Mouse (Mus musculus) telencephalon, adult 2 months (tissue): ENCODE measurements at regions not wholly inside any gene's neighbourhood (a gene's known extent, or its start where the extent isn't known, plus 50 kb on each side); places are given as distances from the start of the nearest gene placed in this dataset.

Experiments used
- DNase-seq: peaks from one replicate; pipeline ENCODE4 v3.0.0-alpha.2; 2011; ENCODE audit warnings: low read depth, low spot score

DNA sequence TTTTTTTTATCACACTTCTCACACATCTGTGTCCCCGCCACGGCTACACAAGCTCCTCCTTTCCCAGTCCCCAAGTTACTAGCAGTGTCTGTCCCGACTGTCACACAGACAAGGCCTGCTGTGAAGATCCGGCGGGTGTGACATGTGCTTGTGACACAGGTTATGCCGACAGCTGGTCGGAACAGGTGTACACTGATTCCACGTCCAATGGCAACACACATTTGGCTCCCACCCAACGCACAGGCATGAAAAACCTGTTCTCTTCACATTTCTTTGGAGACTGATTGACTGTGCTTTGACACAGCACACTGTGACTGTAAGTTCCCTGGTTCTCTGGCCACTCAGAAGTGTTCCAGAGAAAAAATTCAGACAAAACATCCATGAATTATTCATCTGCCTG is 281.4 kb downstream of the En1 start:
- no peak for DNase-seq

DNA sequence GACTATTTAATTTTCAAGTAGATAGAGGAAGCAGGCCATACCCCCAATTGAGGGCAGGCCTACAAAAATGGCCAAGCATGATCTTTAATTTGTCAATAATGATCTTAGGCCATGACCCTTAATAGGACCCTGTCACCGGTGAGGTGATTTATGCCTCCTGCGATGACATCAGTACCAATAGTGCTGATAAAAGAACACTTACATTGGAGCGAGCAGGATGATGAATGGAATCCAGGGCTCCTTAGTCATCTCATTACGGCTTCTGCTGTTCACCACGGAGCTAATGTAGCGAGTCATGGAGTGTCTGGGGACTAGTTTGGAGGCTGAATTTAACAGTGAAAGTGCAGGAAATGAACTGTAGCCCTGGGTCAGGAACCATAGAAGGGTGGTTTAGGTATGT is 308.6 kb downstream of the En1 start:
- DNase-seq, result no peak

DNA sequence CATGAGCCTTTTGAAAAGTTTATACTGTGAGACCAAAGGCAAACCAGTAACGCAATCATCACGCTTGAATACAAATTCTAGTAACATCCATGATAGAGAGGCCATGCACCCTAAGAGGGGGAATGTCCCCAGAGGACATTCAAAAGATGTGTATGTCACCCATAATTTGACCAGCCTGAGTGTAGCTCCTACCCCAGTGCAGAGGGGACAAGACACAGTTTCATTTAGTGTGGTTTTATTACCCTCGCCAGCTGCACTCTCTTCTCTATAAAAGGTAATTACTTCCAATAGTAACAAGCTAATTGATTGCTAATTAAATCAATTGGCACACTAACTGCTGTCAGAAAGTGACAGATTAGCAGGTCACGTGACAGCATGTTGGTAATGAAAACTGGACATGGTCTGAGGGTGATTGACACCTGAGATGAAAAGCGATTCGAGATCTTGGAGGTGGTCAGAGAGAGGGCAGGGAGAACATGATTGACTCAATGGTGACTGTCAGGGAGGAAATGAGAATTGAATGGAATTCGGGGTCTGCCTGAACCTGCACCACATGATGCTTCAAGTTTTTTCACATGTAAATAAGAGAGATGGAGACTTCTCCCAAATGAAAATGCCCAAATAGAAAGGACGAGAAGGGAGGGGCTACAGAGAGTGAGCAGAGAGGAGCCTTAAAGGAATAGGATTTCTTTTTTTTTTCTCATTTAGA is 309.9 kb downstream of the En1 start:
- no peak for DNase-seq

DNA sequence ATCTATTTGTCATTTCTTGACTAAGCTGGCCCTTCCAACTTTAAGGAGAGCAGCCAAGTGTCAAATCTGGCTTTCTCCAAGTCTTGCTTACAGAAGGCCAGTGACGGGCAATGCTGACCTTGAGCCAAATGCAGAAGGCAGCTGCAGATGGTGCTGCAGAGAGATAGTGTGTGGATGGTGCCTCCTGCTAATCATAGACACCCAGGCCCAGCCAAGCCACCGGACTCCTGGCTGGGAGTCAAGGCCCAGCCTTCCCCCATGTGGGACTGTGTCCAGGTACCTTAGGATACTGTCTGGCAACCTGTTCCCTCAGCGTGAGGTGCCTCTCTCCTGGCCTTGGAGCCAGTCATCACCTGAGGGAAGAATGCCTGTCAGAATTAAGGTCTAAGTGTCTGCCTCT is 319.3 kb downstream of the En1 start:
- no peak for DNase-seq

GRCm38 (mm10) chr1:120925271-120925670 is 323.1 kb downstream of the En1 start:
- no peak for DNase-seq

DNA sequence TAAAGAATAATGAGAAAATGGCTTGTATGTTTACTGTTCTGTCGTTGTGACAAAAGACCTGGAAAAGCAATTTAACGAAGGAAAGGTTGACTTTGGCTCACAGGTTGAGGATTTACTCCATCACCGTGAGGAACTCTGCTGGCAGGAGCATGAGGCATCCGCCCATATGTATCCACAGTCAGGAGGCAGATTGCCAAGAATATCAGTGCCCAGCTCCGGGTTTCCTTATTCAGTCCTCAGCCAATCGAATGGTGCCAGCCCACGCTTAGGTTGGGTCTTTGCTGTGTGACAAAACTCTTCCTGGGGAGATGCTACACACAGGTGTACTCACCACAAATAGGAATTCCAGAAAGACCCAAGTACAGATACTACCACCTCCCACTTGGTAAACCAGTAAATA is 327.9 kb downstream of the En1 start:
- no peak for DNase-seq

DNA sequence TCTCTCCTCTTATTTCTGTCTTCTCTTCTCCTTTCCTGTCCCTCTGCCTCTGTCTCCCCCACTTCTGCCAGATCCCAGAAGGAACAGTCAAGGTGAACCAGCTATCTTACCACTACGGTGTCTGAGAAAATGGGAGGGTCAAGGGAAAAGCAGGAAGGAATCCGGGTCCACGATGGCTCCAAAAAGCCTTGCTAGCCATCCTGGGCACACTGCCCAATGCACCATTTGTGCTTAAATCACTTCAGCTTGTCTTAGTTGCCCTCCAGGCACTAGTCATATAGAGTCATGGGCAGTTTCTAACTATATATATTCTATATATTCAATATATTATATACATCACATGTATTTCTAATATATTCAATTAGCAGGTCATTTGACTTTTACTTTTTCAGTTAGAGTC is 333.1 kb downstream of the En1 start:
- DNase-seq, result no peak

- no peak for DNase-seq
Observed at GRCm38 (mm10) chr1:120943711-120944110, 341.5 kb downstream of the En1 start.

DNA sequence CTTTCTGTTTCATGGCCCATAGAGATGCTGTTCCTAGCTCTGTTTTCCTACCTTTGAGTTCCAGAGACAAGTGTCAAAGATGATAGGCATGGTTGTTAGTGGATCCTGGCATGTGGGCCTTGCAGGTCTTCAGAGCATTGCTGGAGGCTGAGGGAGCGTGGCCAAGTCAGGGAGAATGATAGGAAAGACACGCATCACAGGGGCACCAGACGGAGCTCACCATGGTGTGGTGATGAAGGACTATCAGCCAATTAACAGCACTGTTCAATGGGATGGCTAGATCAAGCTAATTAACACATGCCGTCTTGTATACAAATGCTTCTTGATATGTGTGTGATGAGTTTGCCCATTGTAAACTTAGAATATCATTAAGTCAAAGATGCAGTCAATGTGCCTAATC is 344.1 kb downstream of the En1 start:
- DNase-seq, result no peak

DNA sequence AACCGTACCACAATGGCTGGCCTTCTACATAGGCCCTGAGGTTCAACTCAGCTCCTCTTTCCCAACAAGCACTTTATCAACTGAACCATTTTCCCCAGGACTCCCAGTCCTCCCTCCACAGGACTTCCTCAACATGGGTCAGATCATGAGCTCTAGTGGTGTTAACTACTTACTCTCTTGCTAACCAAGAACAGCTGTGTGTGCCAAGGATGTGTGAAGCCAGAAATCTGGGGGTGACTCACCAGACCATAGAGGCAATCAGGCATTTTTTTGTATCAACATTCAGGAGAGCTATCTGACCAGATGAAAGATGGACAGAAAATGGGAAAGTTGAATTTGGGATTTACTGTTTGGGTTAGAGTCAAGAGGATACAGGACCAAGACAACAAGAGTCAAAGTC is 359.0 kb downstream of the En1 start:
- no peak for DNase-seq

DNA sequence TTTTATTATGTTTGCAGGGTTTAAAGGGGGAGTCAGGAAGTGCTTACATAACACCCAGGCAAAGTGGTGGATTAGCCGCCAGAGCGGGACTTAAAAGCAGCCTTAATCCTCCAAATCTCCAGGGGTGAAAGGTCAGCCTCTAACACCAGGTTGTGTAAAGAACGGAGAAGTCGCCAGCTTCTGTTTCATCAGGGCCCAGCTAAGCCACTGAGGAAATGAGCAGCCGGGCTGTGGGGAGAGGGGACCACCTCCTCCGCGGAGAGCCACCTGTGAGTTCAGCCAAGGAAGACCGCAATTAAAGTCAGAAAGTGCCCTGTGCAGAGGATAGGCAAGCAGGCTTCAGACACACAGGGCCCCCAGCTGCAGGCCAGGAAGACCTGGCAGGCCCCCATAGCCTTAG is 359.8 kb downstream of the En1 start:
- DNase-seq, result no peak

DNA sequence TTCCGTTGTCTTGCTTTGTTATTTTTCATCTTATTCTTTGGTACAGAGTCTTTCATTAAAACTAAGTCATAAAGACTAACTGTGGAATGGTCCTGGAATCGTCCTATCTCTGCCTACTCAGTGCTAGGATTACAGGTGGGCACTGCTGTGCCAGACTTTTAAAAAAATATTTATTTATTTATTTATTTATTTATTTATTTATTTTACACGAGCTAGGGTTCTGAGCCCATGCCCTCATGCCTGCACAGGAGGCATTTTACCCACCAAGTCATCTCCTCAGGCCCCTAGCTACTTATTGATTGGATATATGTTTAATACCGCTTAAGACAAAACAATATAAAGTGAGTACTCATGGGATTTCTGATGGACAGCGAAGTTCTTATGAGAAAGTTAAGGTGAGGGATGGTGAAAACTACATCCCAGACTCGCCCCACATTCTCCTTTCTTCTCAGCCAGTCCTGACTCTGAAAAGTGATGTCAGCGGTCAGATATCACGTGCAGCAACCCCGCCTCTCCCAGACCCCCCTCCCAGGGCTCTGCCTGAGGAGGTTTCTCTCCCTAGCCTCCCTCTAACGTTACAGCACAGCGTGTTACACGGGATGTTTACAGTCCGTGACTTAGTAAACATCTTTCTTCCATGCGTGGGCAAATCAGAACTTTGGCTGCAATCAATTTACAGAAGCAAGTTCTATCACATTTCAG is 361.4 kb downstream of the En1 start:
- no peak for DNase-seq

DNA sequence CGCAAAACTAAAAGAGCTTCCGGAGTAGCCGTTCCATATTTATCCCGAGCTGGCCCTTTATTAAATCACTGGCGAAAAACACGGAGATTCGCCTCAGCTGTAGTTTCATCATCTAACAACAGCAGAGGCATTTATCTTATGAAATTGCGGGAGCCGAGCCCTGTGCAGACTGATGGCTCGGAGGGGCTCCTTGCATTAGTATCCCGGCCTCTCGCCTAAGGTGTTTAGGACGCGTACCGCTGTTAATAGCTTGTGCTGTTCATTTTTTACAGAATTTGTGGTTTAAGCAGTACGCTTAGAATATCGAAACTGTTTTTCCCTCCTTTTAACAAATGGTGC is 361.9 kb downstream of the En1 start:
- no peak for DNase-seq

GRCm38 (mm10) chr1:120966132-120966531 is 363.9 kb downstream of the En1 start:
- DNase-seq, result no peak

GRCm38 (mm10) chr1:120974661-120975060 is 357.7 kb downstream of the Insig2 start:
- no peak for DNase-seq

DNA sequence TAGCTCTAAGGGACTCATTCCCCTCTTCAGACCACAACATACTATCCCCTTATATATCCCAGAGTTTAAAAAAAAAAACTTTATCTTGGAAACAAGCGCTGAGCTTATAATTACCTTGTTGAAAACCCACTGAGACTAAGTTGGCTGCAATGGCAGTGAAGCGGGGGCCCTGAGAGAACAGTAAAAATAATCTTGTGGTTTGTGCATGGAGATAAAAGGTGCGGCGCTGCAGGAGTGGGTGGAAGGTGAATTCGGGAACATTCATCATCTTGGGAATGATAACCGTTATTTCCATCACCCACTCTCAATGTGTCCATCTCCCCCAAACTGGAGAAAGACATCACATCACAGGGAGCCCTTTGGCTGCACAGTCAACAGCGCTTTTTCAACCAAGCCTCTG is 327.9 kb downstream of the Insig2 start:
- DNase-seq, result no peak

- no peak for DNase-seq
Observed at GRCm38 (mm10) chr1:121005198-121005597, 327.2 kb downstream of the Insig2 start.

DNA sequence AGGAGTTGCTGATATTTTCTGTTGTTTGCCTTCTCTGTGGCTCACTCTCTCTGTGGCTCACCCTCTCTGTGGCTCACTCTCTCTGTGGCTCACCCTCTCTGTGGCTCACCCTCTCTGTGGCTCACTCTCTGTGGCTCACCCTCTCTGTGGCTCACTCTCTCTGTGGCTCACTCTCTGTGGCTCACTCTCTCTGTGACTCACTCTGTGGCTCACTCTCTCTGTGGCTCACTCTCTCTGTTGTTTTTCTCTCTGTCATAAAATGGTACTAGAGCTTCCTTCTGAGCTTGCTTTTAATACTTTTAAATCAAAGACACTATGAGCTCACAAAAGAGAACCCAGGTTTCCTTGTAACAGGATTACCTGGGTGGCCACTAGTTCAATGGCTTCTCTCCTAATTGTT is 320.3 kb downstream of the Insig2 start:
- no peak for DNase-seq

DNA sequence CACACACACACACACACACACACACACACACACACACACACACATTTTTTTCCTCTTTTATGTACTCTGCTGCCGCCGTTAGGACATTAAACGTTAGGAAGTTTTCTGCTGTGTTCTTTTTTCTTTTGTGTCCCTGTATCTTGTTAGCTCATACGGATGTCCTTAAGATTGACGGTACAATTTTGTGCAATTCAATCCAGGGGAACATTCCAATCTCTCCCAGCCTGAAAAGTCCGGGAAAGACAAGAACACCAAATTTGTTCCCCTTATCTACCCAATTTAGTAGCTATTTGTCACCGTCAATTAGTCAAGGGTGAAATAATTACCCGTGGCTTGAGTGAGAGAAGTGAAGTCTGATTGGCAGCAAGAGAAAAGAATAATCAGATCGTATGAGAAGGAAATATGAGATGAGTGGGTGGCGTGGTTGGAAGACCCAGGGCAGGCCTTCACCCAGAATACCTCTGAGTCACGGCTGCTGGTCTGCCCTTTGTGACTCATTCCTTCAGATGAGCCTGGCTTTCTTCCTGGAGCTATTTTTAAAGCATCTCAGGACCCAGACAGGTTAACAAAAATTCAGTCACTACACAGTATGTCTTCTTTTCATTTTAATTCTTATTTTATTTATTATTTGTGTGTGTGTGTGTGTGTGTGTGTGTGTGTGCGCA is 318.4 kb downstream of the Insig2 start:
- no peak for DNase-seq

DNA sequence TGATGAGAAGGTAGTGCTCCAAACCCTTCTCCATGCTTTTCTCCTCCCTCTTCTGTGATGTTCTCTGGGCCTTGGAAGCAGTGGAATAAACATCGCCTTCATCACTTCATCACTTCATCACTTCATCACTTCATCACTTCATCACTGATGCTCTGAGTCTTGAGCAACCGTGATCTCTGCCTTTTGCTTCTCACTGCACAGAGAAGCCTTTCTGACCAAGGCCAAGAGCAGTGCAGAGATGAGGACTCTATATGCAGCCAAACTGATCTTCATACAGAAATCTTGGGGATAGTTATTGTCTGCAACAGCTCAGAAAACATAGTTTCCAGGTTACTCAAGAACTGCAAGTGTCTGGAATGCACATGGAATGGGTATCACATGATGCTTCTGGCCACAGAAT is 303.0 kb downstream of the Insig2 start:
- no peak for DNase-seq

GRCm38 (mm10) chr1:121034761-121035393 is 297.5 kb downstream of the Insig2 start:
- DNase-seq, result no peak

- no peak for DNase-seq
Observed at GRCm38 (mm10) chr1:121046581-121046980, 285.8 kb downstream of the Insig2 start.

- peak; percentile 68 for DNase-seq
Observed at GRCm38 (mm10) chr1:121047406-121047805, 285.0 kb downstream of the Insig2 start.
